ENCODE assay signal across 13 mouse cellular contexts in genomic region chr5:30643477-30644179, GRCm38 (mm10). TPM values are rescaled to one million over a fixed set of nuclear protein-coding genes. Genes with fewer than 3 reads are reported as not detected.
A peak's percentile ranks its signal among the peaks of the same experiment; 100 is the strongest.
DNase-seq lines count a peak whose midpoint lies in the region; ATAC-seq and TF ChIP-seq lines count a peak whose summit lies in the region.
"Had no signal": no experiment of that assay in that cellular context is flagged by ENCODE, and none has a peak within 500 bp of the region (broad histone marks: within the 10 kb centered on the region; RNA-seq: fewer than 3 reads in every experiment).

No protein-coding gene starts in this region.

- DNase-seq in gastrocnemius, adult 2 months: no peak
- no peak for DNase-seq in gastrocnemius, postnatal 10 days
- peak; percentile 33 to 34 for DNase-seq in kidney, postnatal 36 days
- peak; percentile 39 for DNase-seq in 3T3-L1 (ENCODE audit: low read depth, low spot score)
- no peak for DNase-seq in urinary bladder, postnatal 25 days (ENCODE audit: low spot score)
- DNase-seq in embryo, embryonic 11 days: no peak
- DNase-seq: cerebellum, postnatal 25 days; liver, embryonic 13.5 days had no signal

- intact Hi-C loops in gastrocnemius, adult 2 months (cut with DNase I): loop anchor here (10.0 kb wide), 1 partner anchor 249 kb away; no protein-coding TSS in a partner anchor

- no peaks in the 10 kb centered on the region for H3K36me3 ChIP-seq in kidney, embryonic 15.5 days
- H3K36me3 ChIP-seq in heart, embryonic 14.5 days (ENCODE audit: control insufficient read depth, insufficient read depth, low read length): no peaks in the 10 kb centered on the region
- H3K36me3 ChIP-seq: intestine, embryonic 15.5 days; liver, embryonic 13.5 days; midbrain, embryonic 12.5 days had no signal

- H3K9ac ChIP-seq in kidney, embryonic 15.5 days: no peak overlapping the region
- H3K9ac ChIP-seq in heart, embryonic 14.5 days (ENCODE audit: low read length): no peak overlapping the region
- H3K9ac ChIP-seq: intestine, embryonic 15.5 days; liver, embryonic 13.5 days; midbrain, embryonic 12.5 days had no signal

- 57% methylated on average over 5 of the region's 5 CpGs for WGBS in kidney, embryonic 15.5 days
- 46% methylated on average over 5 of the region's 5 CpGs for WGBS in heart, embryonic 14.5 days

- no peak overlapping the region for H3K4me3 ChIP-seq in gastrocnemius, adult 2 months
- no peak overlapping the region for H3K4me3 ChIP-seq in kidney, embryonic 15.5 days (replicated peaks)
- no peak overlapping the region for H3K4me3 ChIP-seq in heart, embryonic 14.5 days (ENCODE audit: control insufficient read depth in 1 of 2, insufficient read depth in 1 of 2, low read depth in 1 of 2, low read length in 2 of 2)
- H3K4me3 ChIP-seq: intestine, embryonic 15.5 days; liver, embryonic 13.5 days; midbrain, embryonic 12.5 days had no signal

- no peak for TF ChIP-seq CTCF in gastrocnemius, adult 2 months (IDR thresholded peaks at IDR 0.05)

- no peaks in the 10 kb centered on the region for H3K9me3 ChIP-seq in kidney, embryonic 15.5 days (replicated peaks)
- H3K9me3 ChIP-seq in heart, embryonic 14.5 days (ENCODE audit: control insufficient read depth, low read length): no peaks in the 10 kb centered on the region
- H3K9me3 ChIP-seq: intestine, embryonic 15.5 days; liver, embryonic 13.5 days; midbrain, embryonic 12.5 days had no signal

- no peaks in the 10 kb centered on the region for H3K27me3 ChIP-seq in kidney, embryonic 15.5 days
- H3K27me3 ChIP-seq in heart, embryonic 14.5 days (ENCODE audit: control insufficient read depth, insufficient read depth, low read length): no peaks in the 10 kb centered on the region
- H3K27me3 ChIP-seq: intestine, embryonic 15.5 days; liver, embryonic 13.5 days; midbrain, embryonic 12.5 days had no signal

- ATAC-seq in kidney, embryonic 15.5 days (replicated peaks; ENCODE audit: low FRiP score): no peak
- no peak for ATAC-seq in heart, embryonic 14.5 days (ENCODE audit: insufficient number of reproducible peaks, insufficient read depth, low FRiP score, low read depth)
- ATAC-seq: forebrain, embryonic 14.5 days; intestine, embryonic 15.5 days had no signal

- no peak overlapping the region for H3K4me2 ChIP-seq in kidney, embryonic 15.5 days
- no peak overlapping the region for H3K4me2 ChIP-seq in heart, embryonic 14.5 days (ENCODE audit: low read length)
- H3K4me2 ChIP-seq: intestine, embryonic 15.5 days; liver, embryonic 13.5 days; midbrain, embryonic 12.5 days had no signal

- H3K27ac ChIP-seq in gastrocnemius, adult 2 months: peak overlapping the region; percentile 43
- H3K27ac ChIP-seq in kidney, embryonic 15.5 days: no peak overlapping the region
- H3K27ac ChIP-seq in heart, embryonic 14.5 days (replicated peaks in 1 of 2; ENCODE audit: control insufficient read depth in 1 of 2, insufficient read depth in 1 of 2, low read depth in 2 of 2, low read length in 2 of 2): peak overlapping the region; percentile 10 to 22; a peak in 3 of 4 replicates
- H3K27ac ChIP-seq: intestine, embryonic 15.5 days; liver, embryonic 13.5 days; midbrain, embryonic 12.5 days had no signal

- peaks cover 13% of the 10 kb centered on the region for H3K4me1 ChIP-seq in kidney, embryonic 15.5 days
- peaks cover 9 to 20% of the 10 kb centered on the region in 2 experiments for H3K4me1 ChIP-seq in heart, embryonic 14.5 days (ENCODE audit: control insufficient read depth in 2 of 2, insufficient read depth in 2 of 2, low read length in 2 of 2)
- H3K4me1 ChIP-seq: intestine, embryonic 15.5 days had no signal

RNA-seq across cellular contexts. Expression of gene Slc35f6, which starts 4.1 kb away (rescaled TPM):
- total RNA-seq in gastrocnemius, adult 2 months (2021): 10 to 100 TPM; 12.7 to 14.2 TPM
- total RNA-seq in gastrocnemius, postnatal 10 days (2021): 10 to 100 TPM; 13.3 to 15.4 TPM
- 25.7 and 27.1 TPM in 2 replicates for polyA plus RNA-seq in kidney, embryonic 15.5 days (2015; fragmentation: Nextera tagmentation; extraction: Ambion mirVana)
- polyA plus RNA-seq in heart, embryonic 14.5 days (2014; fragmentation: Nextera tagmentation; extraction: Ambion mirVana): 27.3 and 29.6 TPM in 2 replicates

RNA-seq across cellular contexts. Expression of gene Cenpa, which starts 22.9 kb away (rescaled TPM):
- 1 to 10 TPM; 1.2 to 3.6 TPM for total RNA-seq in gastrocnemius, adult 2 months (2021)
- total RNA-seq in gastrocnemius, postnatal 10 days (2021): 10 to 100 TPM; 16.7 to 17.2 TPM
- 298 and 308 TPM in 2 replicates for polyA plus RNA-seq in kidney, embryonic 15.5 days (2015; fragmentation: Nextera tagmentation; extraction: Ambion mirVana)
- 268 and 290 TPM in 2 replicates for polyA plus RNA-seq in heart, embryonic 14.5 days (2014; fragmentation: Nextera tagmentation; extraction: Ambion mirVana)

RNA-seq across cellular contexts. Expression of gene Kcnk3, which starts 55.7 kb away (rescaled TPM):
- under 1 TPM; 0.26 to 0.33 TPM for total RNA-seq in gastrocnemius, adult 2 months (2021)
- 1 to 10 TPM; 1.2 to 1.8 TPM for total RNA-seq in gastrocnemius, postnatal 10 days (2021)
- 2.7 and 8.0 TPM in 2 replicates for polyA plus RNA-seq in kidney, embryonic 15.5 days (2015; fragmentation: Nextera tagmentation; extraction: Ambion mirVana)
- polyA plus RNA-seq in heart, embryonic 14.5 days (2014; fragmentation: Nextera tagmentation; extraction: Ambion mirVana): 30.2 and 40.3 TPM in 2 replicates

Comparison
In these comparisons a context has a peak if more than half of its experiments do, and no peak if none do; other contexts are left out.
1. DNase-seq: peak in kidney, postnatal 36 days (2 of 2) and 3T3-L1 (single experiment); none in gastrocnemius, adult 2 months (single experiment), gastrocnemius, postnatal 10 days (single experiment), urinary bladder, postnatal 25 days (single experiment) and embryo, embryonic 11 days (single experiment).